Mouse (Mus musculus) heart, adult 2 months (tissue): Measurements from ENCODE around the gene Kif9. TPM values are rescaled to one million over a fixed set of nuclear protein-coding genes. Genes with fewer than 3 reads are reported as not detected.

Source experiments
- DNase-seq, 2 experiments: peaks; one replicate each; pipeline ENCODE4 v3.0.0; 2021
- H3K27ac ChIP-seq: fragments of 200-600 bp; 2 replicates; pipeline ENCODE4 v1.8.1; 2022
- H3K27me3 ChIP-seq: fragments of 200-500 bp; 2 replicates; pipeline ENCODE4 v1.6.1; 2012; ENCODE audit warnings: mild to moderate bottlenecking, low read length, inconsistent platforms, mixed read lengths; ENCODE audit not compliant: control insufficient read depth, insufficient read depth
- H3K36me3 ChIP-seq: fragments of 200-500 bp; 2 replicates; pipeline ENCODE4 v1.6.1; 2012; ENCODE audit warnings: low read length, inconsistent platforms; ENCODE audit not compliant: control insufficient read depth, insufficient read depth
- H3K4me1 ChIP-seq: fragments of 200-500 bp; 2 replicates; pipeline ENCODE4 v1.6.1; 2011; ENCODE audit warnings: low read length; ENCODE audit not compliant: control insufficient read depth, insufficient read depth
- H3K4me3 ChIP-seq: fragments of 200-600 bp; 2 replicates; pipeline ENCODE4 v1.8.1; 2022
- H3K79me2 ChIP-seq: fragments of 200-500 bp; replicated peaks from 2 replicates; pipeline ENCODE4 v1.6.1; 2012; ENCODE audit warnings: mild to moderate bottlenecking, inconsistent platforms, low read length, moderate library complexity, mixed read lengths; ENCODE audit not compliant: control insufficient read depth, insufficient read depth
- H3K9ac ChIP-seq: fragments of 200-500 bp; 2 replicates; pipeline ENCODE4 v1.6.1; 2012; ENCODE audit warnings: low read depth, mild to moderate bottlenecking, control low read depth, inconsistent platforms, low read length, mixed read lengths
- CTCF ChIP-seq: fragments of 200-600 bp; IDR thresholded peaks from 2 replicates; pipeline ENCODE4 v1.8.1; 2022; ENCODE audit warnings: antibody characterized with exemption, mild to moderate bottlenecking, moderate library complexity
- EP300 ChIP-seq: fragments of 200-500 bp; IDR thresholded peaks from 2 replicates; pipeline ENCODE4 v1.6.1; 2011; ENCODE audit warnings: low read depth, low read length, control low read depth; ENCODE audit not compliant: insufficient read depth
- POLR2A ChIP-seq: fragments of 200-500 bp; IDR thresholded peaks from 2 replicates; pipeline ENCODE4 v1.6.1; 2011; ENCODE audit warnings: mild to moderate bottlenecking, low read depth, low read length, control low read depth; ENCODE audit not compliant: insufficient read depth
- WGBS: fragments of 180-500 bp; shearing (Covaris S2); methylation state at CpG from one replicate; pipeline ENCODE4 v1.1.7; 2018; 5-methylcytosine and 5-hydroxymethylcytosine counted together
- intact Hi-C: fragments of 180-260 bp; cut with DNase I; formaldehyde crosslinking; loops from one replicate; pipeline ENCODE4 v1.15.1; 2025
- polyA plus RNA-seq: library from polyadenylated mRNA; depleted of rRNA; stranded (reverse); fragments of >200 nt; gene quantifications from 2 replicates; pipeline ENCODE4 v1.2.3, GENCODE M21; 2012
- total RNA-seq, 2 experiments: library from RNA; stranded (reverse); gene quantifications; 2 replicates each; pipeline ENCODE4 v1.2.3; 2021

Gene Kif9
- total and polyA plus RNA-seq, 3 experiments = 0.10 to 0.43 (median 0.39) TPM

DNA sequence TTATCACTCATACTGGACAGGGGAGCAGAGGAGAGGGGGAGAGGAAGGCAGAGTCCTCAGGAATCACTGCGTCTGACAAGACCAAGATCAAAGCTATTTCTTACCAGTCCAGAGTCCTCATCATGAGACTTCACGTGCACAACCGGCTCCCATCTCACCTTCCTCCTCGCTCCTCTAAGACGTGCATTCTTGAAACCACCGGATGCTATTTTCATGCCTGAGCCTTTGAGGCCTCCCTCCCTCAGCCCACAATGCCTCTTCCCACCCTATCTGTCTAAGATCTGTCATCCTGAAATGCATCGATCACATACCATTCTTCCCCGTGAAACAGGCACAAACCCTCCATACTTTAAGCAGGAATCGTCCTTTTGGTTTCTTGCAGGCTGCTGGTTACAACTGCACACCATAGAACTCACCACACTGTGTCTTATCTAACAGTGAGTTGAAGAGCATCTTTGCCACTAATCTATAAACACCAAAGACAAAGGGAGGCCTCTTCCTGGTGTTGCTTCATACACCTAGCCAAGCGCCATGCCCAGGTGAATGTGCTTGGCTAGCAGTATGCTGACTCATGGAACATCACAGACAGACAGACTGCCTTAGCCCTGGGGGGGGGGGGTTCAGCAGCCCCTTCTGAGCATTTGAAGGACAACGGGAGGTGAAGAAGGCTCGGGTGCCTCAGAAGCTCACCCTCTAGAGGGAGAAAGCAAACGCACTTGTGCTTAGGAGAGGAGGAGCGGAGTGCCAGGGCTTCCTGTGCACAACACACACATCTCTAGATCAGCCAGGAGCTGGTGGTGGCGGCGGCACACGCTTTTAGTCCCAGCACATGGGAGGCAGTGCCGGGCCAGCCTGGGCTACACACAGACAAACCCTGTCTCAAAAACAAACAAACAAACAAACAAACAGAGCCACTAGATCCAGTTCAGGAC lies 15.6 kb upstream of the Kif9 start:
- DNase-seq = no peak
- Histone ChIP-seq H3K4me3 (no peak overlapping the region), H3K9ac (no peak overlapping the region), H3K36me3 (no peaks in the 10 kb centered on the region), H3K27me3 (no peaks in the 10 kb centered on the region), H3K27ac (no peak overlapping the region), H3K79me2 (no peaks in the 10 kb centered on the region; the same call in 1 of the 2 replicates), H3K4me1 (peaks cover 3% of the 10 kb centered on the region; the same call in 1 of the 2 replicates)
- intact Hi-C loops = no loop called here
- no peak for TF ChIP-seq CTCF
- no peak for TF ChIP-seq POLR2A
- TF ChIP-seq EP300 = no peak
- 81% methylated on average over 18 of the region's 18 CpGs for WGBS

- intact Hi-C loops = no loop called here
- WGBS = 72% methylated on average over 7 of the region's 7 CpGs
- TF ChIP-seq CTCF (no peak), EP300 (no peak), POLR2A (no peak)
- Histone ChIP-seq H3K9ac (no peak overlapping the region), H3K27me3 (no peaks in the 10 kb centered on the region), H3K79me2 (no peaks in the 10 kb centered on the region; the same call in 1 of the 2 replicates), H3K4me3 (no peak overlapping the region), H3K27ac (no peak overlapping the region), H3K36me3 (no peaks in the 10 kb centered on the region), H3K4me1 (peaks cover 3% of the 10 kb centered on the region; the same call in 1 of the 2 replicates)
- no peak for DNase-seq
These were observed 14.4 kb upstream of the Kif9 start for GRCm38 (mm10) chr9:110462321-110462720.

GRCm38 (mm10) chr9:110463983-110464591 lies 12.7 kb upstream of the Kif9 start:
- no peak overlapping the region for H3K9ac ChIP-seq
- H3K4me1 ChIP-seq = no peaks in the 10 kb centered on the region
- no peaks in the 10 kb centered on the region for H3K36me3 ChIP-seq
- H3K79me2 ChIP-seq = no peaks in the 10 kb centered on the region; the same call in 1 of the 2 replicates
- no peak overlapping the region for H3K27ac ChIP-seq
- intact Hi-C loops = no loop called here
- DNase-seq = no peak
- H3K27me3 ChIP-seq = no peaks in the 10 kb centered on the region
- H3K4me3 ChIP-seq = no peak overlapping the region
- 90% methylated on average over 6 of the region's 6 CpGs for whole genome bisulfite sequencing
- no peak for TF ChIP-seq EP300
- no peak for TF ChIP-seq POLR2A
- no peak for TF ChIP-seq CTCF

GRCm38 (mm10) chr9:110465336-110465735 lies 11.4 kb upstream of the Kif9 start:
- Histone ChIP-seq H3K27ac (no peak overlapping the region), H3K36me3 (no peaks in the 10 kb centered on the region), H3K4me1 (no peaks in the 10 kb centered on the region), H3K79me2 (no peaks in the 10 kb centered on the region; the same call in 1 of the 2 replicates), H3K9ac (no peak overlapping the region), H3K27me3 (no peaks in the 10 kb centered on the region), H3K4me3 (no peak overlapping the region)
- intact Hi-C loops = no loop called here
- TF ChIP-seq EP300 (no peak), POLR2A (no peak), CTCF (no peak)
- WGBS = 94% methylated on average over 6 of the region's 6 CpGs
- no peak for DNase-seq

GRCm38 (mm10) chr9:110466179-110466578 lies 10.6 kb upstream of the Kif9 start:
- Histone ChIP-seq H3K36me3 (no peaks in the 10 kb centered on the region), H3K27me3 (no peaks in the 10 kb centered on the region), H3K9ac (no peak overlapping the region), H3K79me2 (no peaks in the 10 kb centered on the region; the same call in 1 of the 2 replicates), H3K4me3 (no peak overlapping the region), H3K27ac (no peak overlapping the region), H3K4me1 (no peaks in the 10 kb centered on the region)
- WGBS = 83% methylated on average over 3 of the region's 3 CpGs
- intact Hi-C loops = no loop called here
- TF ChIP-seq EP300 (no peak), CTCF (peak; percentile 60)
- no peak for DNase-seq

DNA sequence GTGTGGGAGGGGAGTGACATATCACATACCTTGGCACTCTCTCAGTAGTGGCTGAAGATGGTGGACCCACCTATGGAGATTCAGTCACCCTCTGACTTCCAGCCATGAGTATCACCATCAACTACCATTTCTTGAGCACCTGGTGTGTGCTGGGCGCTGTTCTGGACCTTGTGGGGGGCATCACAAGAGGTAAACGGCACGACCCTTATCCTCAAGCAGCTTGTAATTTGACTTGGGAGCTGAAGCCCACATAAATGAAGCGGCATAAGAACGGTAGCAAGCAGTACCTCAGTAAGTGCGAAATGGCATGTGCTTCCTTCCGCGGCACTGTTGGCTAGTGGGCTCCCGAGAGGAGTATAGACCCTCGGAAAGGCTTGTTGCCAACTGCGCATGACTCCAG lies 1.2 kb downstream of the Kif9 start:
- no peaks in the 10 kb centered on the region for H3K27me3 ChIP-seq
- 46% methylated on average over 11 of the region's 11 CpGs for WGBS
- no peak overlapping the region for H3K9ac ChIP-seq
- peaks cover 3% of the 10 kb centered on the region for H3K79me2 ChIP-seq
- intact Hi-C loops = loop anchor here (1.0 to 10.0 kb wide), 3 partner anchors 54 to 147 kb away; partner anchors contain the start of genes Nradd, Scap and Setd2
- no peak for DNase-seq
- no peak for TF ChIP-seq POLR2A
- TF ChIP-seq CTCF = no peak
- no peak for TF ChIP-seq EP300
- no peak overlapping the region for H3K27ac ChIP-seq
- H3K4me3 ChIP-seq = no peak overlapping the region
- H3K36me3 ChIP-seq = no peaks in the 10 kb centered on the region
- peaks cover 4% of the 10 kb centered on the region for H3K4me1 ChIP-seq
